Mouse (Mus musculus): ENCODE data around the gene Banf2.

Banf2 gene

DNA sequence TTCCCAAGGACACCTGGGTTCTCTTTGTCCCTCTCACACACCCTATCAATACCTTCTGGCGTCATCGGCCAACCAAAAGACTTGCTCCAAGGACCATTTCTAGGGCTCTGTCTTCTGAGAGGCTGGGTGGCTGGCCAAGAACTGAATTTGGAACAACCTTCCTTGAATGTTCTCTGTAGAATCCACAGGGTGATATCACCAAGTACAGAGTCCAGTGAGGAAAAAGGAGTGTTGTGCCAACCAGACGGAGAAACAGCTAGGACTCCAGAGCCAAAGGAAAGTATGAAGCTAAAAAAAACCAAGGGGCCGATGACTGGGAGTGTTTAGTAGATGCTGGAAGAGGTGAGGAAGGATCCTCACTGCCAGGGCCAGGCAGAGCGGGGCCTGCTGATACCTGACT is 74.5 kb downstream of the Banf2 start:
- DNase-seq = no peak

DNA sequence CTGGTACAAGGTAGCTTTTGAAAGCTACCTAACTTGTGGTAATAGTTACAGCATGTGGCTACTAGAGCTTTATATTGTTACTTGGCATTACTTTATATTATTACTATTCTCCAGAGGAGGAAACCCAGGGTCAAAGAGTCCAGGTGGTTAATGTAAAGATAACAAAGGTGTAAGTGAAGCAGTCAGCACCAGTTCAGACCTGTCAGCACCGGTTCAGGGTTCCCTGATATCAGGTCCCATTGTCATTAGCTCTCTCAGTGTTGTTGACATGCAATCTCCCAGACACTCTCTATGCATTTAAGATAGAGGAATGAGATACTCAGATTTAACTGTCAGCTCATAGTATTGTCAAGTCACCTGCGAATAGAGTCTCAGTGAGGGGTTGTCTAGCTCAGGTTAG is 75.0 kb downstream of the Banf2 start:
- DNase-seq = no peak

DNA sequence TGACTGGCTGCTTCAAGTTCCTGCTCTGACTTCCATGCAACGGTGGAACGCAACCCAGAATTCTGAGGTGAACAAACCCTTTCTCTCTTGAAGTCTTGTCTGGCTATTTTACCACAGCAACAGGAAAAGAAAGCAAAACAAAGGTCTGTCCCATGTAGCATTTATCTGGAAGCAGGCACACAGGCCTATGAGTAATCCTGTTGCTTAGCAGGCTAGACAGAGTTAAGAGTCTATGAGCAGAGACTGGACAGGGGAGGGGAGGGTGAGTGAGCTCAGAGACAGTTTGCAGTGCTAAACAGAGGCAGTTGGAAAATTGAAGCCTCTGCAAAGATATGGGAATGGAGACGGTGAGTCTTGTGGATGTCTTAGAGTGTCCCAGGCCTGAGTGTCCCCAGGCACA is 75.5 kb downstream of the Banf2 start:
- no peak for DNase-seq

DNA sequence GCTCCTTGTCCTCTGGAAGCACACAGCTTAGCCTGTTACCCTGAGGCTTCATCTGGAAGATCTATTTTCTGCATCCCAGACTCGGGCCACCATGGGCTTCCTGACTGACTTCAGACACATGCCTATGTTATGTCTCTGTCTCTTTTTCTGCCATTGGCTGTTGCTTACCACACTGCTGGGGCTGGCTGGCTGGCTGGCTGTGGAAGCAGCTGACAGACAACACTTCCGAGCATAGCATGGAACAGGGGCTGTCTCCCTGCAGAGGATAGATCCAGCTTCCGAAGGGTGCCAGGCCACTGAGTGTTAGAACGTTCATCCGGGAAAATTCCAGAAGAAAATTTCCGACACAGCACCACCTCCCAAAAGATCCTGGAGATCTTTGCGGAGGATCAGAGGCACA is 79.1 kb downstream of the Banf2 start:
- no peak for DNase-seq

DNA sequence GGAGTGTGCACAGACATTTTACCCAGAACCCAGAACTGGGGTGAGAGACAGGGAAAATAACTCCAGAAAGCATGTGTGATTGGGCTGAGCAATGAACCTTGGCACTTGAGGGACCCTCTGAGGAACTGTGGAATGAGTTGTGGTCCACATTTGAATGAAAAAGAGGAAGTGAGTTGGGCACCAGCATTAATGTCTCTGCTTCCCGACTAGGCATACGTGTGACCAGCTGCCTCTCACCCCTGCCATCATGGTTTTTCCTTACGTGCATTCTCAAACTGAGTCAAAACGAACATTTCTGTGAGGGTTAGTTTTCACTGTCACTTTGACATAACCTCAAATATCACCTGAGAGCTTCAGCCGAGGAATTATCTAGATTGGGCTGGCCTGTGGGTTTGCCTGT is 79.8 kb downstream of the Banf2 start:
- DNase-seq = no peak

DNA sequence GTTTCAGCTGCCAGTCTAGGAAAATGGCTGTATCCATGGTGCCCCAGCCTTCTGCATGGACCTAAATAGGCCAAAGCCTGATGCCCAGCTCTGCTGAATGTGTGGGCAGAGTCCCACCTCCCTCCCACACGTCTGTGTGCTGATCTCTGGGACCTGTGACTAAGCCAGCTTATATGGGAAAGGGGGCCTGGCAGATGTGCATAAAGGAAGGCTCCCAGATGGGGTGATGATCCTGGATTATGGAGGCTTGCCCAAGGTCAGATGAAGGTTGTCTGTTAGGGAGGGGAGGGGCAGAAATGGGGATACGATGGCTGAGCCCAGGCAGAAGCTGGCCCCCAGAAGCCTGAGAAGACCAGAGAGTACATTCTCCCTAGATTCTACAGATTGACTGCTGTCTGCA is 85.2 kb downstream of the Banf2 start:
- DNase-seq = no peak

DNA sequence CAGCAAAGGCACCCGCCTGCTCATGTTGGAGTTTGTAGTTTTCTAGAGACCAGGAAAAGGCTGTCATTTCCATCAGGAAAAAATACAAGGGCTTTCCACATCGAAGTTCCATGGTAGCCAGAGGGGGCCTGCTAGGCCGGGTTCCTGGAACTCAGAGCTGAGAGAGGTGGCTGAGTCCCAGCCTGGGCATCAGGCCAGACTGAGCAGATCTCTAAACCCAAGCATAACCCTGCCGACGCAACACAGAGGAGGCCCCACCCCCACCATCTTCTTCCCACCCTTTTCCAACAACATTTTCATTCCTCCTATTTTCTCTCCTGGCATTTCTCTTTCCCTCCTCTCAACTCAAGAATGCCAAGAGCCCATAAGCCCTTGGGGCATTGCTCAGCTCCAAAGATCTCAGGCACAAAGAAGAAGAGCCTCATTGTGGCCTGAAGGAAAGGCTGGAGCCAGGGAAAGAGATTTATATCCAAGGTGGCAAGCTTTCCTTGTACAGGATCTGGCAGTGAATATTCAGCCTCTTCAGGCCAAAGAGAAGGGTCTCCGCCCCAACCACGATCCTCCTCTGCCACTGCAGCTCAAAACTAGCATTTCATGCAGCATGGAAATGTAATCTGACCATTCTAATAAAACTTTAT is 87.4 kb downstream of the Banf2 start:
- DNase-seq = peak; percentile 57 to 67

DNA sequence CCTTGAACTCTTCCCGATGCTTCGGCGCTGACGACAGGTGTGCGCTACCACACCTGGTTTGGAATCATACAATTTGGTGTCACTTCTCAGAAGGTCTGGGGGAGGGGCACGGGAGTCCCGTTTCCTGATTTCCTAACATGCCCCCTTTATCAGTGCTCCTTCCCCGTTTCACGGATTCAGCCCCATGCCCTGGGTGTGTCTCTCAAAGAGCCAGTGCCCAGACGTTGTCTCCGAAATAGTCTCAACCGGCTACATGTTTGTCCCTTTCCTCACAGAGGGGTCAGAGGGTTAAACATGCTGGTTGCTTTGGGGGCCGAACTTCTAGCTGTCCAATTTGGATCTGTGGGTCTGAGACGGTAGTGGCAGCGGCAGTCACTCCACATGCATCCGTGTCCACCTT is 89.2 kb downstream of the Banf2 start:
- no peak for DNase-seq
